Mouse (Mus musculus) natural killer cell, adult 2 months (primary cell): ENCODE data around the gene Abcb1b.
"Not testable (repeated sequence)": the region's sequence is repeated elsewhere in the genome, so short reads cannot be mapped to it uniquely, and the experiment has no call there.

Experiments
- DNase-seq, 2 experiments: peaks; one replicate each; pipeline ENCODE4 v3.0.0; 2022; ENCODE audit warnings: low spot score in 2 of 2

Abcb1b gene

DNA sequence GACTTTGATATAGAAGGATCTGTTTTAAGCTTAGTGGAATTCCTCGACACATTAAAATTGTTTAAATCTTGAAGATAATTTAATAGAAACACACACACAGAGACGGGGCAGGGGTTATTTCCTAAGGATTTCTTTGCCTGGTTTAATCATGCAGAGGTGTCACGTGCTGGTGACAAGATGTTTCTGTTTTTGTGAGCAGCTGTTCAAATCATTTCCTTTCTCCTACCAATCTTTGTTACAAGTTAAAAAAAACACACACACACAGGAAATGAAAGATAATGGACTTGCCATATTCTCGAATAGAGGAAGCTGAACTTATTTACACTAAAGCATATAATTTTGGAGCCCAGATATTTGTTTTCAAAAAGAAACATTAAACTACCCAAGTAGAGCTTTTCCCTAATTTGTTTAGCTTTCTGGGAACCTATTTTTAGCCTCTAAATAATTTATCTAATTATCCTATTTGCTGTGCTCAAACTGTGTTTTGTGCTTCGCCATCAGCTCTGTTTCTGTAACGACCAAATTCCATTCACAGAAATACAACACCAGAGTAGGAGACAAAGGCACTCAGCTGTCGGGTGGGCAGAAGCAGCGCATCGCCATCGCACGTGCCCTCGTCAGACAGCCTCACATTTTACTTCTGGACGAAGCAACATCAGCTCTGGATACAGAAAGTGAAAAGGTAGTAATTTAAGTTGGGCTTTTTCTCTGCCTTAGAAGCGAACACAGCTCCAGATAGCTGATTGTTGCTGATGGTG is 65.8 kb downstream of the Abcb1b start:
- DNase-seq = no peak

DNA sequence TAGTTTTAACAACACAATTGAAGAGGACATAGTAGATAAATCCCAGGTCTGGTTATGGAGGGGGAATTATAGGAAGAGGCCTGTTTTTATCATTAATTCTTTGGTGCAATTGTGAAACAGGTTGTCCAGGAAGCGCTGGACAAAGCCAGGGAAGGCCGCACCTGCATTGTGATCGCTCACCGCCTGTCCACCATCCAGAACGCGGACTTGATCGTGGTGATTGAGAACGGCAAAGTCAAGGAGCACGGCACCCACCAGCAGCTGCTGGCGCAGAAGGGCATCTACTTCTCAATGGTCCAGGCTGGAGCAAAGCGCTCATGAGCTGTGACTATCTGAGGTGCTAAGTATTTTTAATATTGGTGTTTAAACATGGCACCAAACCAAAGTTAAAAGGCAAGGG is 67.7 kb downstream of the Abcb1b start:
- not testable (repeated sequence) for DNase-seq

DNA sequence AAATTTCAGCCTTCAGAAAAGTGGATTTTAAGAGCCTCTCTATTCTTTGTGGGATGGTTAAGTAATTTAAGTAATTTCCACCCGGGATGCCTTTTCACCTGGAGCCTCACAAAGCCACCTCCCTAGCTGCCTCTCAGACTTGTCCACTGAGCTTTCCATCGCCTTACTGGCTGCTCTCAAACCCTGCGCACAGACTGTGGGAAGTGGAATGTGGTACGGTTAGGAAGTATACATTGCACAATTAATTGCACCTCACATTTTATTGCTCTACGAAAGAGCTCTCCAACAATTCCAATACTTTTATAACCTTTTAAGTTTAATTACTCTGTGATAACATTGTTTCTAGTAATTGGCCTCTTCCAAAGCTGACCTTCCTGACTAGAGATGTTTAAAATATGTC is 68.4 kb downstream of the Abcb1b start:
- DNase-seq = no peak

DNA sequence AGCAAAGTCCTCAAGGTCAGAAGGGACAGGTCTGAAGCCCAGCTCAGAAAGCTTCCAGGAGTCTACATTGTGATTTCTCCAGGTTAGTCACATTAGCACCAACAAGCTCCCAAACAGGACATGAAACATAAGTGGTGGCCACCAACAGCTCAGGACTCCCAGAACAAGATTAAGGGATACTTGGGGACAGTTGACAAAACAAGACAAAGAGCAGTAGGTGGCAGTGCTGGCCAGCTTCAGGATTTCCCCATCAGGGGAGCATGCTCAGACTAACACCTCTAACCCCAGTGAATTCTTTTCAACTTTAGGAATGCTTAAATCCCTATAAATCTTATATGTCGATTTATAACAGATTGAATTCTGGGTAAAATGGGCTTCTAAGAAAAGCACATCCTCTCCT is 70.1 kb downstream of the Abcb1b start:
- DNase-seq = no peak

DNA sequence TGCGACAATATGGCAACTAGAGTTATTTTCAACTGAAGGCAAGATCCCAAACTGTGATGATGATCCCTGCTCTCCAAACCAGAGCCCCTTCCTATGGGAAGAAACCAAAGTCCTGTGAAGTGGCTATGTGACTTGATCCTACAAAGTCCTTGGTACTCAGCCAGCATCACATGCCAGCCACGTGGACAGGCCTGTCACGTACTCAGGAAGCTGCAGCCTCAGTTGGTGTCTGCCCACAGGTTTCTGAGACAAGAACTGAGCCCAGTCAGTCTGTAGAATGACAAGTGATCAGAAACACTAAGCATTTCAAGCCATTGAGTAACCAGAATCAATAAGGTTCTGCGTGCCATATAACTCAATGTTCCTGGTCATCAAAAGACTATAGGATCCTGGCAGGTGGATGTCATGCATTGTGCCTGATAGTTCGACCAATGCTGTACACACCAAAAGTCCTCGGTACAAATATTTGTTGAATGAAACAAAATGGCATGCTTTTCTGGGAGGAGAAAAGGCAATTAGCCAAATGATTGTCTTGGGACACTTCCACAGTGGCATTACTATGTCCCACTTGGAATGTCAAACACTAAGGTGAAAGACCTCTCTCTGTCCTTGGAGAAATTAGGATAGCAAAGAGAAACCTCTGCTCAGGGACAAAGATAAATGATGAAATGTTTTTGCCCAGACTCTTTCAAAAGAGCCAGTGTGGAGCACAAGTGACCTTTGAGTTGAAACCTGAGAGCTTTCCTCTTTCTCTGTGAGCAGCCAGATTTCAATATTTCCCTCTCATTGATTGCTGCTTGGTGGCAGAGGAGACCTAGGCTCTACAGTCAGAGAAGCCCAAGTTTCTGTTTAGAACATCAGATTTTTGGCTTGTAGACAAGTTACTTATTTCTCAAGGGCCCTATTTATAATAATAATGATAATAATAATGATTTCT is 75.3 kb downstream of the Abcb1b start:
- no peak for DNase-seq

DNA sequence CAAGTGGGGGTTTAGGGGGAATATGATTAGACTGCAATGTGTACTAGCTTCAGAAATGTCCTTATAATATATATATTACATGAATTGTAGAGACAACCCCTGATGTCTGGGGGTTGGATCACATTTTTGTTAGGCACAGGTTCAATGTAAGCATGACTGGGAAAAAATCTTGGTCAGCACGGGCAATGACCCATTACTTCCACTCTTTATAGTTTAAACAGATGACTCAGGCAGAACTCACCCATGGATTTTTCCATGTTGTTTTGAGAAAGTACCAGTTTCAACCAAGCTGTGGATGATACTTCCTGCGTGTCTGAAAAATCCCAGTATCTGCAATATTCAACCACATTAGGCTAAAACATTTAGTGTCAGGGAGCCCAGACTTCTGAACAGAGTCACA is 79.1 kb downstream of the Abcb1b start:
- no peak for DNase-seq

DNA sequence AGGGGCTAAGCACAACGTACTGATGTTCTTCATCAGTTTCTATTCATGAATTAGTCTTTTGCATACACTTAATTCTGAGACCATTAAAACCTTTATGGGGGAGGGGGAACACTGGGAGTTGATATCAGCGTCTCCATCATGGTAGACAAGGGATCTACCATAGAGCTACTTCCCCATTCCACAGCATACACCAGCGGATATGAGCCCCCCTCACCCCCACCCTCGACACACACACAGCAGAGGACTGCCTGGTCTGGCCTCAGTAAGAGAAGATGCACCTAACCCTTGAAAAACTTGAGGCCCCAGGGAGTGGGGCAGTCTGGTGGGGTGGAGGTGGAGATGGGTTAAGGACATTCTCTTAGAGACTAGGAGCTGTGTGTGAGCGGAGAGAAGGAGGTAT is 79.9 kb downstream of the Abcb1b start:
- DNase-seq = no peak

DNA sequence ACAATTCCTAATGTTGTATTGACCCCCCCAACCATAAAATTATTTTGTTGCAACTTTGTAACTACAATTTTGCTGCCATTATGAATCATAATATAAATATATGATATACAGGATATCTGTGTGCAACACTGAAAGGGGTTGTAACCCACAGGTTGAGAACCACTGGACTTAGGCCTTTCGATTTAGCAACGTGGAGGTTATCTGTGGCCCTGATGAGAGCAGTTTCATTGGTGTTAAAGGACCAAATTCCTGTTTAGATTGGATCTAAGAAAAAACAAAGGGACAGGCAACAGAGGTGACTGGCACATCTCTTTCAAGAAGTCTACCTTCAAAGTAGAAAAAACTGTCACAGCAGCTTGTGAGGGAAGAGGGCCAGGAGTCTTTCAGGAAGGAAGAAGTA is 87.9 kb downstream of the Abcb1b start:
- no peak for DNase-seq

DNA sequence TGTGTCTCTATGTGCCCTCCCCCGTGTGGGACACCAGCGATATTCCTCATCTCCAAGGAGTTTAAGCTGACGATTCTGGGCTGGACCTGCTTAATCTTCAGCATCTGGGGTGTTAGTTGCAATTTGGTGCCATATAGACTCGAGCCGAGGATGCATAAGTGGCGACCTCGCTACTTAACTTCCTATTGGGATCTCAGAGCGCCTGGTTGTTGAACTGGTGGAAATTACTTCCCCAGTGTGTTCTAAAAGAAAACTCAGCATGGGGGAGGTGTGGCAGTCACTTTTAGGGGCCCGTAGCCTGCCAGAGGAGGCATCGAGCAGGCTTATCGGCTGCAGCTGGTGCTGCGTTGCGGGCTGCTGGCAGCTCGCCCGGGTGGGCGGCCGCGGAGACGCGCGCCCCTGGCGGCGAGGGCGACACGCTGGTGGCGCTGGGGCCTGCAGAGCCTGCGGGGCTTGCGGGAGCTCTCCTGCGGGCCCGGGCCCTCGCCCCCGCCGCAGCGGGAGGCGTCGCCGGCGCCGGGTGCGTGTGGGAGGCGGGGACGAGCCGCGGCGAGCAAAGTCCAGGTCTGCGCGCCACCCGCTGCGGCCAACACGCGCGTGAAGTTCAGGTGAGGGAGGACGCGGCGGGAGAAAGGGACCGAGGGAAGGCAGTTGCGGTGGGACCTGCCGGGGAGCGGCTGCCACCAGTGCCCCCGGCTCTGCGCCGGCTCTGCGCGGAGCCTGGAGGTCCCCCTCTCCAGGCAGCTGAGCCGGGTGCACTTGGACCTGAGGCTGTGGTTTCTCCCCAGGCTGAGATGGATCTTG is 95.6 kb downstream of the Abcb1b start, which contains the start of gene Abcb4:
Abcb4 (plus strand) TSS at position 418 of the 804 bp plus-strand sequence.
- DNase-seq = peak; percentile 18 to 55

DNA sequence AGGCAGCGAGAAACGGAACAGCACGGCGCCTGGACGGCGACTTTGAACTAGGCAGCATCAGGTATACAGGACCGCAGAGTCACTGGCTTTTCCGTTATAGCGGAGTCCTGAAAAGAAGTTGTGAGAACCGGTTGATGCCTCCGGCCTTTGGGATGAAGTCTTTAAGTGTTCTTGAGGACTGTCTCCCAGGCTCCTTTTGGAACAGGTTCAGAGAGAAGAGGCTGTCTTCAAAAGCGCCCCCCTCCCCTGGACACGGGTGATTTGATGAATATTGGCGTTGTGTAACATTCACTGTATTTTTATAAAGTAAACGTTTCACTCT is 96.1 kb downstream of the Abcb1b start:
- peak; percentile 1 for DNase-seq

DNA sequence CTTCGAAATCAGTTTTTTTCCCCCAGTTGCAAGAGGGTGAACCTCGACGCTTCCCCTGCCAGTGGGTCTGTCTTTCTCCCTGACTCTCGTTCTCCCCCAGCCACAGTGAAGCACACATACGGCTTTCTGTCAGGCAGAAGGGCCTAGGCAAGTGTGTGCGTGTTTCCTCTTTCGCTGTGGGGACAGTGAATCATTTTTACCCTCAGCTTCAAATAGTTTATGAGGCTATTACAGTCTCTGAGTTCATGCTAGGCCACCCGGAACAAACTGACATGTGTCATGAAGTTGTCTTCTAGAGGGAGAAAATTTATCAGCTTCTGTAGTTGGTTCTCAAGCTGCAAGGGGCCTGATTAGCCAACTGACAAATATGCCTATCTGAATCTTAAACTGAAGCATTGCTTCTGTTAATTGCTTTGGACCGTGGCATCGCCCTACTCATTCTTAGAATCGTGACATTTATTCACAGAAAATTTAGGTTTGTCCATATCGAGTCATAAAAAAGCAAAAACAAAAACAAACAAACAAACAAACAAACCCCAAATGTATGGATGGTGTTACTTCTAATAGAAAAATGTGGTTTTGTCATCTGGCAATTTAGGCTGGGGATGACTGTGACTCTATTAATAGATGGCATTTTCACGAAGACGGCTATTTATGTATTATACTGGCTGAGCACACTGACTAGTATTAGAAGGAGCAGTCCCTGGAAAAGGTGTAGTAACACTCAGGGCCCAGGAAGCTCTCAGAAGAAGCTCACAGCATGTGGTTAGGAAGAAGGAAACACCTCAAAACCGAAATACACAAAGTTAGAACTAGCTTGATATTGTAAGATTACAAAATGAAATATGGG is 96.9 kb downstream of the Abcb1b start:
- peak in 1 of 2 experiments; percentile 19 for DNase-seq

DNA sequence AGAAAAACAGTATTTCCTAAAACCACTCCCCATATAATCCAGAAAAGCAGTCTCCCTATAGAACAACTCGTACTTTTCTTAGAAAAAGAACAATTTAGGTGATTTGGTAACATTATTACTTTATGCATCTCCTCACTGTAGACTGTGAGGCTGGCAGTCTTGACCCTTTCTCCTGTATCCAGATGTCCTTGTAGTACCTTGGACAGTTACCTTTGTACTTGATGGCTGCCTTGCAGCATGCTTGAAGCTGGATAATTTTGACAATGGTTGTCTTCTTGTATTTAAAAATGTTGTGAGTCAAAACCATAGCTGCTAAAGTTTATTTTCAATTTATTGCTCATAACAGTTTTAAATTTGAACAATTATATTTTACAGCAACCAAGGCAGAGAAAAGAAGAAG is 98.3 kb downstream of the Abcb1b start:
- DNase-seq = no peak

DNA sequence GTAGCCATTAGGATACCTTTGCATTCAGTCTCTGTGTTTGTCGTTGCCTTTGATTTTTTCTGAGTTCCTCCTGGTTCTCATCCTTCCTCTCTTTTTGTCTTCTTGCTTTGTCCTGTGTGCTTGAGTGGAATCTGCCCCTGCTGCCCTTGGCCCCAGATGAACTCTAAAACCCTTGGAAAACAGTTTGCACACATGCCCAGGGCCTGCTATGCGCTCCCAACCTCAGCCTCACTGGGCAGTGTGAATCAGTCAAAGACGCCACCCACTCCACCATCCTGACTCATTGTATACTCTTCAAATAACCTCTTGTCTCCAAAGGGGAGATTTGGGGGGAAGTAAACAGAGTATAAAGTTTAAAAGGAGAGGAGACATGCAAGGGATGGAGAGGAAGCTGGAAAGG is 100.3 kb downstream of the Abcb1b start:
- no peak for DNase-seq

DNA sequence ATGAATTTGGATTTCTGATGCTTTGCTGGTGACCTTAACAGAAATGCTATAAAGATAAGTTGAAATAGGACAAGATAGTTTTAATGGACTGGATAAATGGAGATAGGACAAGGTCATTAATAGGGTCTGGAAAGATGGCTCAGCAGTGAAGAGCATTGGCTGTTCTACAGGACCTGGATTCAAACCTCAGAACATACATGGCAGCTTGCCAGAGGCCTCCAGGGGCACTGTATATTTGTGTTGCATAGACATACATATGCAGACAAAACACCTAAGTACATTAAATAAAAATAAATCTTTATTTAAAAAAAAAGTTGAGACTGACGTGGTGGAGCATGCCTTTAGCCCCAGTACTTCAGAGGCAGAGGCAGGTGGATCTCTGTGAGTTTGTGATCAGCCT is 103.1 kb downstream of the Abcb1b start:
- no peak for DNase-seq

DNA sequence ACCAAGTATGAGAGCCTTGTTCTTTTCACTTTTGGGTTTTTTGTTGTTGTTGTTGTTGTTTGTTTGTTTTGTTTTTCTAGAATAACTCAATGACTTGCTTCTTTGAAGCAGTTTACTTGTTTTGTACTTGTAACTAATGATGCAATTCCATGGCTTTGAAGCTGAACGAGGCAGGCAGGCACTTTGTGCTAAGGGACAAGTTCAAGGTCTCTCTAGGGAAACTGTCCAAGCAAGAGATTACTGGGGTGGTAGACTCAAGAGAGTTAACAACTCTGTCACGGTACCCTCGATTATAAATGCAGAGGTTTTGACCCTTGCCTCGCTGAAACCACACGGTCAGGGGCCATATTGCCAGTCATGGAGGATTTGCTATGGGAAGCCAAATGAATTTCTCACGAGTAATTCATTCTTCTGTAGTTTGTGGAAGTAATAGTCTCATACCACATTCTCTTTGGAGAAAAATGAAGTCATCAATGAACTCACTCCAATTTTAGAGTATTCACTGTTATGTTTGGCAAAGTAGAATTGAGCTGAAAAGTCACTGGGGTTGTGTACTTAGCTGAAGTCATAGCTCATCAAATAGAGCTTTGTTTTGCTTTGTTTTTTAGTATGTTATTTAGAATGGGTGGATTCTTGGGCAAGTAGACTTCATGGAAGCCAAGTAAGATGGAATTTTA is 104.3 kb downstream of the Abcb1b start:
- DNase-seq = no peak

DNA sequence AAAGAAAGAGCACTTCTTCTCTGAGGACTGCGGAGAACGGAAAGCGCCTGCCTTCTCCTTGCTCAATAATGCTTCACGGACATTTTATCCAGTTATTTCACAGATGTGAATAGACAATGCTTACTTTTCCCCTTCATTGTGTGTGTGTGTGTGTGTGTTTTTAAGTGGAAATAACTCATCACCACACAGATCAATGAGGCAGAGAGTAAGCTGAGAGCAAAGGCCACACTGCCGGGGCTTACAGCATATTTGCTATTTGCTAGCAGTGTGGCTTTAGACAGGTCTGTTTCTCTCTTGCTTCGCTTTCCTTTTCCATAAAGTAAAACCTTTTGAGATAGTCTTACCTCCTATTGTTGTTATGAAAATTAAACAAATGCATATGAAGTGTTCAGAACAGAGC is 106.6 kb downstream of the Abcb1b start:
- DNase-seq = no peak

DNA sequence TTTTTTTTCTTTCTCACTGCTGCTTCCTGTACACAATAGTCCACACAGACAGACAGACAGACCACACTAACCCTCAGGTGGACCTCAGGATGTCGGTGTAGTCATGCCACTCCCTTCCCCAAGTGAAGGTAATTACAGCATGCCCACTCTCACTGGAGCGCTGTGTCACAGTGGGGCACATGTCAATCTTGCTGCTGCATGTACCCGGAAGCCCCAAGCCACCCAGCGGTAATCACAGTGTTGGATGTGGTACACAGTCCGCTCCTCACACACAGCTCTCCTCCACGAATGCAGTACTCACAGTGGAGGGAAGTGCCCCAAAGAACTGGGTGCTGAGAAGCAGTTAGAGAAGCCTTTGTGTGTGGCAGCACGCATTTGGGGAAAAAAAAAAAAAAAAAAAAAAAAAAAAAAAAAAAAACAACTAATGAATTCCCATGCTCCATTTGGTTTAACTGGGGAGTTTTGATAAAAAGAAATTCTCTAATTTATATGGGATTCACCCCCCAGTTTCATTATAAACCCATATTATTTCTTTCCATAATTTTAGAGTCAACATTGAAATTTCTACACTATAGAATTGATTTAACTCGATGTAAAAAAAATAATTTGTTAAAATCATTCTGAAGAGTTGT is 113.7 kb downstream of the Abcb1b start:
- DNase-seq = peak in 1 of 2 experiments; percentile 38
